Mouse (Mus musculus): Measurements from ENCODE around the gene Zfp93. TPM values are rescaled to one million over a fixed set of nuclear protein-coding genes. Genes with fewer than 3 reads are reported as not detected.

The Zfp93 gene
- total and polyA plus RNA-seq, 2 experiments from 2014 or later: 4.1 to 6.8 TPM

GRCm38 (mm10) chr7:24298635-24298972, 28.4 kb downstream of the Zfp93 start:
- no peak for TF ChIP-seq EP300 (IDR thresholded peaks at IDR 0.05; ENCODE audit: low read depth)
- TF ChIP-seq CTCF (IDR thresholded peaks at IDR 0.05; ENCODE audit: low read depth): no peak
- peak overlapping the region; percentile 64 for H3K9ac ChIP-seq (replicated peaks; ENCODE audit: low read depth, low read length)
- peak overlapping the region; percentile 36 for H3K27ac ChIP-seq (ENCODE audit: low read depth)
- peaks cover 4% of the 10 kb centered on the region for H3K4me1 ChIP-seq (ENCODE audit: control insufficient read depth, insufficient read depth)
- DNase-seq (ENCODE audit: low spot score) (no peak), ATAC-seq (ENCODE audit: insufficient read depth, low read depth) (no peak)
- H3K4me2 ChIP-seq (ENCODE audit: low read depth, low read length): peak overlapping the region; percentile 86
- peak overlapping the region; percentile 71 for H3K4me3 ChIP-seq (ENCODE audit: low read depth, low read length)
- no peaks in the 10 kb centered on the region for H3K27me3 ChIP-seq (ENCODE audit: control insufficient read depth, insufficient read depth, low read length)
- H3K36me3 ChIP-seq (replicated peaks; ENCODE audit: control insufficient read depth, insufficient read depth, low read length): peaks cover 34% of the 10 kb centered on the region
- no peaks in the 10 kb centered on the region for H3K9me3 ChIP-seq (replicated peaks; ENCODE audit: control insufficient read depth, low read length)
- 1% methylated on average over 9 of the region's 12 CpGs for WGBS

GRCm38 (mm10) chr7:24298973-24299708, 28.9 kb downstream of the Zfp93 start:
- Histone ChIP-seq H3K9me3 (replicated peaks; ENCODE audit: control insufficient read depth, low read length) (no peaks in the 10 kb centered on the region), H3K36me3 (replicated peaks; ENCODE audit: control insufficient read depth, insufficient read depth, low read length) (peaks cover 28% of the 10 kb centered on the region), H3K9ac (replicated peaks; ENCODE audit: low read depth, low read length) (peak overlapping the region; percentile 64), H3K4me2 (ENCODE audit: low read depth, low read length) (peak overlapping the region; percentile 86), H3K4me3 (ENCODE audit: low read depth, low read length) (peak overlapping the region; percentile 71), H3K4me1 (ENCODE audit: control insufficient read depth, insufficient read depth) (peaks cover 4% of the 10 kb centered on the region), H3K27ac (ENCODE audit: low read depth) (peak overlapping the region; percentile 36), H3K27me3 (ENCODE audit: control insufficient read depth, insufficient read depth, low read length) (no peaks in the 10 kb centered on the region)
- ATAC-seq (ENCODE audit: insufficient read depth, low read depth) (peak; percentile 90), DNase-seq (ENCODE audit: low spot score) (peak; percentile 81)
- WGBS: under 1% methylated on average over 47 of the region's 47 CpGs
- TF ChIP-seq CTCF (IDR thresholded peaks at IDR 0.05; ENCODE audit: low read depth) (peak; percentile 40), EP300 (IDR thresholded peaks at IDR 0.05; ENCODE audit: low read depth) (no peak)

- Histone ChIP-seq H3K9ac (replicated peaks; ENCODE audit: low read depth, low read length) (0 out of 2 replicates have a peak overlapping the region, but pooled peaks have one; percentile 12), H3K27ac (ENCODE audit: low read depth) (no peak overlapping the region)
Measured at GRCm38 (mm10) chr7:24299823-24300481, 29.7 kb downstream of the Zfp93 start.

GRCm38 (mm10) chr7:24300771-24301282, 30.6 kb downstream of the Zfp93 start, which contains the start of gene Zfp61:
TSS of gene Zfp61 (minus strand) at chr7:24301232.
- 0 out of 2 replicates have a peak, but pooled peaks have one; percentile 19 for ATAC-seq (ENCODE audit: insufficient read depth, low read depth)
- DNase-seq (ENCODE audit: low spot score): peak; percentile 51

More at GRCm38 (mm10) chr7:24299823-24300481, 29.7 kb downstream of the Zfp93 start:
- Histone ChIP-seq H3K4me3 (ENCODE audit: low read depth, low read length) (peak overlapping the region; percentile 71), H3K4me1 (ENCODE audit: control insufficient read depth, insufficient read depth) (peaks cover 4% of the 10 kb centered on the region), H3K4me2 (ENCODE audit: low read depth, low read length) (peak overlapping the region; percentile 86), H3K27me3 (ENCODE audit: control insufficient read depth, insufficient read depth, low read length) (no peaks in the 10 kb centered on the region), H3K9me3 (replicated peaks; ENCODE audit: control insufficient read depth, low read length) (no peaks in the 10 kb centered on the region), H3K36me3 (replicated peaks; ENCODE audit: control insufficient read depth, insufficient read depth, low read length) (peaks cover 20% of the 10 kb centered on the region)
- DNase-seq (ENCODE audit: low spot score) (no peak), ATAC-seq (ENCODE audit: insufficient read depth, low read depth) (0 out of 2 replicates have a peak, but pooled peaks have one; percentile 13)
- TF ChIP-seq EP300 (IDR thresholded peaks at IDR 0.05; ENCODE audit: low read depth) (no peak), CTCF (IDR thresholded peaks at IDR 0.05; ENCODE audit: low read depth) (no peak)
- 2% methylated on average over 18 of the region's 18 CpGs for WGBS

GRCm38 (mm10) chr7:24315726-24316566, 45.7 kb downstream of the Zfp93 start:
- peak overlapping the region; percentile 43; the same call in 1 of the 2 replicates for H3K27ac ChIP-seq (ENCODE audit: low read depth)
- peak overlapping the region; percentile 96 for H3K4me2 ChIP-seq (ENCODE audit: low read depth, low read length)
- H3K36me3 ChIP-seq (replicated peaks; ENCODE audit: control insufficient read depth, insufficient read depth, low read length): 0 out of 2 replicates have a peak, but pooled peaks cover 6% of the 10 kb centered on the region
- no peaks in the 10 kb centered on the region for H3K9me3 ChIP-seq (replicated peaks; ENCODE audit: control insufficient read depth, low read length)
- H3K9ac ChIP-seq (replicated peaks; ENCODE audit: low read depth, low read length): peak overlapping the region; percentile 60
- no peaks in the 10 kb centered on the region for H3K27me3 ChIP-seq (ENCODE audit: control insufficient read depth, insufficient read depth, low read length)
- TF ChIP-seq CTCF (IDR thresholded peaks at IDR 0.05; ENCODE audit: low read depth) (no peak), EP300 (IDR thresholded peaks at IDR 0.05; ENCODE audit: low read depth) (no peak)
- no peak for DNase-seq (ENCODE audit: low spot score)
- H3K4me1 ChIP-seq (ENCODE audit: control insufficient read depth, insufficient read depth): peaks cover 4% of the 10 kb centered on the region; the same call in 1 of the 2 replicates
- ATAC-seq (ENCODE audit: insufficient read depth, low read depth): no peak; the same call in 1 of the 2 replicates
- 27% methylated on average over 29 of the region's 29 CpGs for WGBS
- peak overlapping the region; percentile 69 for H3K4me3 ChIP-seq (ENCODE audit: low read depth, low read length)

More at GRCm38 (mm10) chr7:24300771-24301282, 30.6 kb downstream of the Zfp93 start, which contains the start of gene Zfp61:
- no peaks in the 10 kb centered on the region for H3K9me3 ChIP-seq (replicated peaks; ENCODE audit: control insufficient read depth, low read length)
- H3K27me3 ChIP-seq (ENCODE audit: control insufficient read depth, insufficient read depth, low read length): no peaks in the 10 kb centered on the region
- TF ChIP-seq CTCF (IDR thresholded peaks at IDR 0.05; ENCODE audit: low read depth) (no peak), EP300 (IDR thresholded peaks at IDR 0.05; ENCODE audit: low read depth) (no peak)
- H3K4me3 ChIP-seq (ENCODE audit: low read depth, low read length): peak within 1 kb of the TSS; percentile 71
- 2% methylated on average over 13 of the region's 13 CpGs for WGBS
- H3K27ac ChIP-seq (ENCODE audit: low read depth): no peak within 1 kb of the TSS
- H3K4me2 ChIP-seq (ENCODE audit: low read depth, low read length): peak within 1 kb of the TSS; percentile 86
- H3K36me3 ChIP-seq (replicated peaks; ENCODE audit: control insufficient read depth, insufficient read depth, low read length): peaks cover 11% of the 10 kb centered on the region
- H3K4me1 ChIP-seq (ENCODE audit: control insufficient read depth, insufficient read depth): peaks cover 4% of the 10 kb centered on the region
- no peak within 1 kb of the TSS for H3K9ac ChIP-seq (replicated peaks; ENCODE audit: low read depth, low read length)

Data from heart, postnatal 0 days (tissue).